Mouse (Mus musculus): ENCODE data around the gene Vmn1r61. TPM values are rescaled to one million over a fixed set of nuclear protein-coding genes. Genes with fewer than 3 reads are reported as not detected.

The Vmn1r61 gene
- polyA plus RNA-seq (2012; rRNA removed) = not detected in 2 replicates

GRCm38 (mm10) chr7:5613195-5613594 is at the start of gene Vmn1r61:
Gene Vmn1r61, minus strand, starts transcription at chr7:5613295.
- Histone ChIP-seq H3K4me1 (ENCODE audit: control insufficient read depth, insufficient read depth, low read length) (no peaks in the 10 kb centered on the region), H3K27ac (ENCODE audit: insufficient read depth, low read length) (no peak within 1 kb of the TSS), H3K4me3 (ENCODE audit: insufficient read depth, low read length) (no peak within 1 kb of the TSS)
- TF ChIP-seq CTCF (IDR thresholded peaks at IDR 0.05; ENCODE audit: extremely low read depth, insufficient read depth, low read length) (no peak), POLR2A (IDR thresholded peaks at IDR 0.05; ENCODE audit: extremely low read depth, insufficient read depth, low read length) (no peak)

Other genes with a start within 250 kb of the Vmn1r61 start
- not detected in 2 replicates for gene Vmn1r58, start 199.9 kb downstream of the Vmn1r61 start, polyA plus RNA-seq (2012; rRNA removed)
- gene Vmn1r59, start 156.5 kb downstream of the Vmn1r61 start, polyA plus RNA-seq (2012; rRNA removed) = not detected in 2 replicates
- gene Vmn2r28, start 119.3 kb downstream of the Vmn1r61 start, polyA plus RNA-seq (2012; rRNA removed) = not detected in 2 replicates
- gene Vmn1r60, start 66.0 kb downstream of the Vmn1r61 start, polyA plus RNA-seq (2012; rRNA removed) = not detected in 2 replicates
- not detected in 2 replicates for gene Vmn1r62, start 60.3 kb upstream of the Vmn1r61 start, polyA plus RNA-seq (2012; rRNA removed)
- gene Vmn1r63, start 192.2 kb upstream of the Vmn1r61 start, polyA plus RNA-seq (2012; rRNA removed) = not detected in 2 replicates